Mouse (Mus musculus) left cerebral cortex, postnatal 4 days (tissue): Measurements from ENCODE around the gene Phactr4. TPM values are rescaled to one million over a fixed set of nuclear protein-coding genes. Genes with fewer than 3 reads are reported as not detected.

Source experiments
- microRNA-seq: library from miRNA; unstranded; fragments of <30 nt; microRNA quantifications from one replicate; pipeline ENCODE4 v1.2.0, GENCODE M21; 2022
- total RNA-seq, 2 experiments: library from RNA; stranded (reverse); gene quantifications; 2 replicates each; pipeline ENCODE4 v1.2.3; 2021

Phactr4 gene
- total RNA-seq, 2 experiments from 2014 or later = 9.3 to 11.5 TPM

Small RNA genes lying within 50 kb of the gene (microRNA-seq; reads per million reads assigned to microRNA genes)
- gene Gm25707 = not detected

Other genes with a start within 250 kb of the Phactr4 start
- gene Ythdf2, start 210.2 kb downstream of the Phactr4 start, total RNA-seq = 10 to 100 TPM; 69.2 to 70.6 TPM
- gene Gmeb1, start 160.9 kb downstream of the Phactr4 start, total RNA-seq = 10 to 100 TPM; 35.2 to 36.0 TPM
- 10 to 100 TPM; 16.8 to 19.1 TPM for gene Taf12, start 148.1 kb downstream of the Phactr4 start, total RNA-seq
- gene Rab42, start 119.1 kb downstream of the Phactr4 start, total RNA-seq = 1 to 10 TPM; 1.4 to 2.1 TPM
- gene Trnau1ap, start 93.0 kb downstream of the Phactr4 start, total RNA-seq = 10 to 100 TPM; 40.9 to 47.2 TPM
- gene Rcc1, start 68.9 kb downstream of the Phactr4 start, total RNA-seq = 10 to 100 TPM; 17.6 to 22.0 TPM
- 10 to 100 TPM; 10.0 to 12.2 TPM for gene Med18, start 41.4 kb upstream of the Phactr4 start, total RNA-seq
- gene Sesn2, start 88.0 kb upstream of the Phactr4 start, total RNA-seq = 1 to 10 TPM; 6.8 to 7.0 TPM
- gene Atpif1, start 111.2 kb upstream of the Phactr4 start, total RNA-seq = 100 to 1,000 TPM; 652 to 682 TPM
- 10 to 100 TPM; 83.6 to 83.7 TPM for gene Dnajc8, start 113.1 kb upstream of the Phactr4 start, total RNA-seq
- 1 to 10 TPM in 1 of 2 experiments, under 1 TPM in 1; 0.58 to 1.1 TPM for gene Ptafr, start 141.6 kb upstream of the Phactr4 start, total RNA-seq
- 10 to 100 TPM; 24.5 to 25.7 TPM for gene Eya3, start 216.5 kb upstream of the Phactr4 start, total RNA-seq